Mouse (Mus musculus) embryonic fibroblast, embryonic 13.5 days (primary cell): ENCODE measurements around the gene Ppfia2.

Source experiments
- CTCF ChIP-seq: IDR thresholded peaks from 2 replicates; pipeline ENCODE4 v1.5.1; 2011; ENCODE audit warnings: mild to moderate bottlenecking, control low read depth, low read length, moderate library complexity, borderline replicate concordance; ENCODE audit not compliant: insufficient read depth
- POLR2A ChIP-seq: IDR thresholded peaks from 2 replicates; pipeline ENCODE4 v1.6.1; 2011; ENCODE audit warnings: low read depth, mild to moderate bottlenecking, control low read depth, low read length, moderate library complexity

DNA sequence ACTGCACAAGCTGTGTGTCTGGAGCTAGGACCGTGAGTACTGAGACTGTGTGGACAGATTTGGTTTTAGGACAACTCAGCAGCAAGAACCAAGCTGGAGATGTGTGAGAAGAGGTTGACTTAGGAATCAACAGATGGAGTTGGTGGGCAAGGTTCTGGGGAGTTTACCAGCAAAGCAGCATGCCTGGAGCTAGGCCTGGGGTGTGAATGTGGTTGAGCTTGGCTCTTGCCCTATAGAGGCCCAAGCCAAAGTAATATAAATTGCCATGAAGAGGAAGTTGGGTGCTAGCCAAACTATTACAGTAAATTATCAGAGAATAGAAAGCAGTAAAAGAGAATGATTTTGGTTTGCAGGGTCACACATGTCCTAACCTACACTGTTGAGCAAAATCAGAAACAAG is 150.8 kb downstream of the Ppfia2 start:
- no peak for TF ChIP-seq POLR2A
- TF ChIP-seq CTCF = no peak
